Mouse (Mus musculus) spleen, postnatal 0 days (tissue): ENCODE data around the gene Galnt14. TPM values are rescaled to one million over a fixed set of nuclear protein-coding genes. Genes with fewer than 3 reads are reported as not detected.

Source experiments
- polyA plus RNA-seq: library from polyadenylated mRNA; unstranded; fragments of >200 nt; fragmentation: Nextera tagmentation; extraction: Ambion mirVana; gene quantifications from 2 replicates; pipeline ENCODE4 v1.2.1, GENCODE M21; 2015

Gene Galnt14
- polyA plus RNA-seq, result 0.12 TPM in 1 of 2 replicates, not detected in the other

GRCm38 (mm10) chr17:73710042-73710911, at the start of gene Galnt14:
TSS of gene Galnt14 (minus strand) at chr17:73710453.

Other genes starting within 250 kb of the Galnt14 start
- 2.6 and 3.6 TPM in 2 replicates for gene Ehd3, start 93.7 kb upstream of the Galnt14 start, polyA plus RNA-seq
- gene Xdh, start 239.7 kb upstream of the Galnt14 start, polyA plus RNA-seq, result 18.9 and 21.6 TPM in 2 replicates